Mouse (Mus musculus): ENCODE measurements around the gene Sh3d19. TPM values are rescaled to one million over a fixed set of nuclear protein-coding genes. Genes with fewer than 3 reads are reported as not detected.

Gene Sh3d19
- polyA plus RNA-seq, 1 experiment, result 64.7 TPM

DNA sequence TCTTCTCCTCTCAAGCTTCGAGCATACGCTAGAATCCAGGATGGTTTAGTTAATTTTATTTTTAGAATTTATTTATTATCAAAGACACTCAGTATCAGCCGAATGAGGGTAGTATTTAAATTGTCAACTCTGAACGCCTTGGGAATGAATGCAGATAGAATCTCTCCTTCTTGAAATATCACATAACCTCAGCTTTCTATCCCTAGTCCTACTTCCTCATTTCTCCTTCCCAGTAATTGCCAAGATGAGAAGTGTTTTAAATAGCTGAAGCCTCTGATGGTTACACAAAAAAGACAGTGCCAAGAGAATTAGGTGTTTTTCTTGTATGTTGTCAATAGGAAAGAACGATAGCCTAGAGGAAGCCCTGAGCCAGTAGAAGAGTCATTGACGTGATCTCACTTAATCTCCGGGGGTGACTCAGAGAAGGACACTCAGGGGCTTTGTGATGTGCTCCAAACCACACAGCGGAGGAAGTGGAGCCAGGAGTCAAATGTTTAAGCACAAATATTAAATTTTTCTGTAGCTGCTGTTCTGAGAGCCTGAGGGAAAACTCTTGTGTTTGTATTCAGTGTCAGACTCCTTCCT is 198.0 kb downstream of the Sh3d19 start:
- TF ChIP-seq CTCF (IDR thresholded peaks at IDR 0.05; ENCODE audit: insufficient read depth, low read length), result no peak
- TF ChIP-seq POLR2A (IDR thresholded peaks at IDR 0.05; ENCODE audit: borderline replicate concordance, extremely low read depth, low read depth, low read length), result no peak
- Histone ChIP-seq H3K4me3 (replicated peaks; ENCODE audit: extremely low read depth, low read depth, low read length) (no peak overlapping the region), H3K4me1 (ENCODE audit: control insufficient read depth, insufficient read depth, low read length) (no peaks in the 10 kb centered on the region)
- WGBS, result 51% methylated on average over 8 of the region's 8 CpGs
- no peak for DNase-seq

- Histone ChIP-seq H3K4me1 (ENCODE audit: control insufficient read depth, insufficient read depth, low read length) (no peaks in the 10 kb centered on the region), H3K4me3 (replicated peaks; ENCODE audit: extremely low read depth, low read depth, low read length) (no peak overlapping the region)
- WGBS, result 82% methylated on average over 7 of the region's 7 CpGs
- TF ChIP-seq CTCF (IDR thresholded peaks at IDR 0.05; ENCODE audit: insufficient read depth, low read length) (no peak), POLR2A (IDR thresholded peaks at IDR 0.05; ENCODE audit: borderline replicate concordance, extremely low read depth, low read depth, low read length) (no peak)
- DNase-seq, result no peak
These were observed 208.8 kb downstream of the Sh3d19 start for GRCm38 (mm10) chr3:86179714-86180113.

Other genes starting within 250 kb of the Sh3d19 start
- gene Fam160a1, start 153.8 kb upstream of the Sh3d19 start, polyA plus RNA-seq (2012; rRNA removed), result 9.8 and 14.0 TPM in 2 replicates
- gene Glt28d2, start 83.6 kb upstream of the Sh3d19 start, polyA plus RNA-seq (2012; rRNA removed), result 1.9 and 2.6 TPM in 2 replicates
- 11.8 and 16.9 TPM in 2 replicates for gene Gm37240, start 83.6 kb upstream of the Sh3d19 start, polyA plus RNA-seq (2012; rRNA removed)
- not detected in 2 replicates for gene Prss48, start 31.4 kb downstream of the Sh3d19 start, polyA plus RNA-seq (2012; rRNA removed)
- gene Rps3a1, start 171.6 kb downstream of the Sh3d19 start, polyA plus RNA-seq (2012; rRNA removed), result 134 and 225 TPM in 2 replicates

Data from lung, adult 2 months (tissue).